Mouse (Mus musculus) cerebellum, adult 2 months (tissue): ENCODE measurements around the gene Crebrf. TPM values are rescaled to one million over a fixed set of nuclear protein-coding genes. Genes with fewer than 3 reads are reported as not detected.

ENCODE experiments used
- DNase-seq, 2 experiments: peaks; one replicate each; pipeline ENCODE4 v3.0.0; 2021
- H3K27ac ChIP-seq: fragments of 200-500 bp; 2 replicates; pipeline ENCODE4 v1.5.1; 2012; ENCODE audit warnings: low read length, control low read depth, inconsistent platforms; ENCODE audit not compliant: insufficient read depth
- H3K27me3 ChIP-seq: fragments of 200-500 bp; 2 replicates; pipeline ENCODE4 v1.6.1; 2012; ENCODE audit warnings: inconsistent platforms, mild to moderate bottlenecking, low read length, moderate library complexity; ENCODE audit not compliant: control insufficient read depth, insufficient read depth
- H3K4me1 ChIP-seq: fragments of 200-500 bp; 2 replicates; pipeline ENCODE4 v1.6.1; 2011; ENCODE audit warnings: low read length; ENCODE audit not compliant: control insufficient read depth, insufficient read depth
- H3K4me3 ChIP-seq: fragments of 200-500 bp; replicated peaks from 2 replicates; pipeline ENCODE3; 2011; ENCODE audit warnings: mild to moderate bottlenecking, low read depth, low read length, control low read depth; ENCODE audit not compliant: insufficient read depth
- CTCF ChIP-seq: fragments of 200-500 bp; IDR thresholded peaks from 2 replicates; pipeline ENCODE4 v1.5.1; 2011; ENCODE audit warnings: low read depth, mild to moderate bottlenecking, control low read depth, low read length, moderate library complexity, borderline replicate concordance; ENCODE audit not compliant: insufficient read depth
- POLR2A ChIP-seq: fragments of 200-500 bp; IDR thresholded peaks from 2 replicates; pipeline ENCODE4 v1.6.1; 2011; ENCODE audit warnings: low read length, control low read depth, borderline replicate concordance; ENCODE audit not compliant: insufficient read depth
- WGBS: fragments of 180-500 bp; shearing (Covaris S2); methylation state at CpG from one replicate; pipeline ENCODE4 v1.1.7; 2018; 5-methylcytosine and 5-hydroxymethylcytosine counted together
- polyA plus RNA-seq: library from polyadenylated mRNA; depleted of rRNA; stranded (reverse); fragments of >200 nt; gene quantifications from 2 replicates; pipeline ENCODE4 v1.2.3, GENCODE M21; 2012; rRNA removed

Crebrf gene
- 20.2 and 21.1 TPM in 2 replicates for polyA plus RNA-seq

- Histone ChIP-seq H3K4me3 (peak within 1 kb of the TSS; percentile 95), H3K27ac (peak within 1 kb of the TSS; percentile 41; the same call in 1 of the 2 replicates), H3K4me1 (peaks cover 4% of the 10 kb centered on the region; the same call in 1 of the 2 replicates), H3K27me3 (no peaks in the 10 kb centered on the region)
- under 1% methylated on average over 41 of the region's 41 CpGs for WGBS
- peak; percentile 97 to 98 for DNase-seq
- TF ChIP-seq POLR2A = peak; percentile 56
- no peak for TF ChIP-seq CTCF
Observed at GRCm38 (mm10) chr17:26715271-26715758, at the start of gene Crebrf. TSS of gene Crebrf (plus strand) at chr17:26715650.

DNA sequence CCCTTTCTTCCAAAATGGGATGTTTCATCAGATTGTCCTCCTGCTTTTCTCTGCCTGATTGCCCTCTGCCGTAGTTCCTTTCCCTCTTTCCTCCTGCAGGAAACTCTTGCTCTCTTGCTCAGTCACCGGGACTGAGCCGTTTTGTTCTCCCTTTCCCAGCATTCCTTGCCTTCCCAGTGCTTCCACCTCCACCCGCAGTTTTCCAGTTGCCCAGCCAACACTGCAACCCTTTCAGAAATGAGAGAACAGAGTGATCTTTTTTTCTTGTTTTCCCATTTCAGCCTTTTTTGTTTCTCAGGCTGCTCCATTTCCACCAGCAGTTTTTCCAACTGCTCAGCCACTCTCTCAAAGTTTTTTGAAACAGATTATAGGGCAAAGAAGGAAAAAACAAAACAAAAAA is 44.2 kb upstream of the Crebrf start:
- Histone ChIP-seq H3K4me3 (no peak overlapping the region), H3K27ac (no peak overlapping the region; the same call in 1 of the 2 replicates), H3K4me1 (no peaks in the 10 kb centered on the region), H3K27me3 (no peaks in the 10 kb centered on the region)
- DNase-seq = no peak
- TF ChIP-seq POLR2A (no peak), CTCF (no peak)
- 35% methylated on average over 4 of the region's 4 CpGs for WGBS

GRCm38 (mm10) chr17:26675845-26676244 is 39.6 kb upstream of the Crebrf start:
- H3K4me3 ChIP-seq = peak overlapping the region; percentile 92
- H3K27ac ChIP-seq = 0 out of 2 replicates have a peak overlapping the region, but pooled peaks have one; percentile 6
- WGBS = 15% methylated on average over 7 of the region's 7 CpGs
- TF ChIP-seq CTCF (no peak), POLR2A (no peak)
- peaks cover 8% of the 10 kb centered on the region for H3K4me1 ChIP-seq
- DNase-seq = no peak
- no peaks in the 10 kb centered on the region for H3K27me3 ChIP-seq

DNA sequence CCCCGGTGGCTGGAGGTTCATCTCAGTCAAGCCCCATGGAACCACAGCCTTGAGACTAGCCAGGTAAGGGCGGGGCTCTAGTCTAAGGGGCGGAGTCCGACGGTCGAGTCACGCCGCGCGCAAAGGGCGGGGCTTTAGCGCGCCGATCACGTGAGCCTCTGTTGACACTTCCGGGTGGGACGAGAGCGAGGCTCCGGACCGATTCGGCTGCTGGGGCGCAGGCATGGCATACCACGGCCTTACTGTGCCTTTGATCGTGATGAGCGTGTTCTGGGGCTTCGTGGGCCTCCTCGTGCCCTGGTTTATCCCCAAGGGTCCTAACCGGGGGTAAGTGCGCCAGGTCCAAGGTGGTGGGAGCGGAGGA is 39.2 kb upstream of the Crebrf start:
- DNase-seq = peak; percentile 94
- H3K4me1 ChIP-seq = peaks cover 8% of the 10 kb centered on the region
- H3K27me3 ChIP-seq = no peaks in the 10 kb centered on the region
- TF ChIP-seq POLR2A = peak; percentile 95
- no peak for TF ChIP-seq CTCF
- under 1% methylated on average over 30 of the region's 30 CpGs for WGBS
- H3K4me3 ChIP-seq = peak overlapping the region; percentile 92
- peak overlapping the region; percentile 84 for H3K27ac ChIP-seq

- Histone ChIP-seq H3K4me3 (peak overlapping the region; percentile 92), H3K27ac (peak overlapping the region; percentile 84), H3K4me1 (peaks cover 8% of the 10 kb centered on the region), H3K27me3 (no peaks in the 10 kb centered on the region)
- TF ChIP-seq CTCF = no peak
- TF ChIP-seq POLR2A = no peak
- DNase-seq = peak in 1 of 2 experiments; percentile 83
- WGBS = under 1% methylated on average over 25 of the region's 26 CpGs
Observed at GRCm38 (mm10) chr17:26676616-26677376, 38.7 kb upstream of the Crebrf start.

- H3K4me1 ChIP-seq = peaks cover 8% of the 10 kb centered on the region
- peak overlapping the region; percentile 66 for H3K27ac ChIP-seq
- H3K27me3 ChIP-seq = no peaks in the 10 kb centered on the region
- H3K4me3 ChIP-seq = peak overlapping the region; percentile 64
- 21% methylated on average over 7 of the region's 7 CpGs for WGBS
- DNase-seq = peak in 1 of 2 experiments; percentile 62
- TF ChIP-seq CTCF (no peak), POLR2A (no peak)
Observed at GRCm38 (mm10) chr17:26677711-26678637, 37.5 kb upstream of the Crebrf start.

- TF ChIP-seq CTCF (no peak), POLR2A (no peak)
- WGBS = 89% methylated on average over 6 of the region's 6 CpGs
- no peak for DNase-seq
Observed at GRCm38 (mm10) chr17:26681276-26681675, 34.2 kb upstream of the Crebrf start.

More at GRCm38 (mm10) chr17:26681276-26681675, 34.2 kb upstream of the Crebrf start:
- H3K27me3 ChIP-seq = no peaks in the 10 kb centered on the region
- no peak overlapping the region for H3K4me3 ChIP-seq
- H3K27ac ChIP-seq = no peak overlapping the region
- peaks cover 8% of the 10 kb centered on the region for H3K4me1 ChIP-seq
